Mouse (Mus musculus) spleen, postnatal 10 days (tissue): ENCODE data around the gene Mgl2.

ENCODE experiments used
- DNase-seq, 2 experiments: peaks; one replicate each; pipeline ENCODE4 v3.0.0; 2021 to 2022; ENCODE audit warnings: low spot score in 2 of 2

Gene Mgl2

GRCm38 (mm10) chr11:70170291-70170690 lies 40.2 kb downstream of the Mgl2 start:
- DNase-seq: no peak

DNA sequence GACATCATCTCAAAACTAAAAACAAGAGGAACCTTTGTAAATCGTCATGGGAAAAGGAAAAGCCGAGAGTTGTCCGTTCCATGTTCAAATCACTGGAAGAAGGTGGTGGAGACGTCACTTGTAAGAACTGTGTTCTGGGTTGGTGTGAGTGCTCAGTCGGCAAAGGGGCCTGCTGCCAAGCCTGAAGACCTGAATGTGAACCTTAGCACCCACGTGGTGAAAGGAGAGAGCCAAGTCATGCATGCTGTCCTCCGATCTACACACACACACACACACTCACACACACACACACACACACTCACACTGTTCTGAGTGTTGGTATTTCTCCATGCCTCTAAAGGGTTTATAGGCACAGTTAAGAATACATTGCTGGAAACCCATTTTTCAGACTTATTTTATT lies 41.1 kb downstream of the Mgl2 start:
- no peak for DNase-seq

GRCm38 (mm10) chr11:70171847-70172246 lies 41.7 kb downstream of the Mgl2 start:
- peak; percentile 22 to 54 for DNase-seq

- DNase-seq: peak in 1 of 2 experiments; percentile 29
Measured at GRCm38 (mm10) chr11:70172298-70172697, 42.2 kb downstream of the Mgl2 start.

DNA sequence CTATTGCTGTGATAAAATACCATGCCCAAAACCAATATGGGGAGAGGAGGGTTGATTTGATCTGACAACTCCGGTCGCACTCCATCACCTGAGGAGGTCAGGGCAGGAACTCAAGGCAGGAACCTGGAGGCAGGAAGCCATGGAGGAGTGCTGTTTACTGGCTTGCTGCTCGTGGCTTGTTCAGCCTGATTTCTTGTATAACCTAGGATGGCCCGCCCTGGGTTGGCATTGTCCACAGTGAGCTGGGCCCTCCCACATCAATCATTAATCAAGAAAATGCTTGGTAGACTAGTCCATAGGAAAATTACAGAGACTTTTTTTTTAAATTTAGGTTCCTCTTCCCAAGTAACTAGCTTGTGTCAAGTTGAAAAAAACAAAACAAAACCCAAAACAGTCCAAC lies 44.4 kb downstream of the Mgl2 start:
- DNase-seq: no peak

DNA sequence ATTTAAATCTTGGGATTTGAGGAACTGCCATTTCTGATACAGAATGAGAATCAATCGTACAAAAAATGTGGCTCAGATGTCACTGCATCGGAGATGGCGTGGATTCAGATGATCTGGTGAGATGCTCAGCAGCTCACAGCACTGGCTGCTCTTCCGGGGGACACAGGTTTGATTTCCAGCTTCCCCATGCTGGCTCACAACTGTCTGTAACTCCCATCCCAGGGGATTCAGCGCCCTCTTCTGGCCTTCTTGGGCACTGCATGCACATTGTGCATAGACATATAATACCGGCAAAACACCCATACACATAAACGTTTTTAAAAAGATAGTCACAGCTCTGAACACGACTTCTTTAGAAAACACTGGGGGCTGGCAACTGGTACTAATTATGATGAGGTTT lies 47.5 kb downstream of the Mgl2 start:
- DNase-seq: peak; percentile 16 to 53

- DNase-seq: no peak
Measured at GRCm38 (mm10) chr11:70178311-70178710, 48.2 kb downstream of the Mgl2 start.

GRCm38 (mm10) chr11:70178756-70179155 lies 48.6 kb downstream of the Mgl2 start:
- DNase-seq: no peak

DNA sequence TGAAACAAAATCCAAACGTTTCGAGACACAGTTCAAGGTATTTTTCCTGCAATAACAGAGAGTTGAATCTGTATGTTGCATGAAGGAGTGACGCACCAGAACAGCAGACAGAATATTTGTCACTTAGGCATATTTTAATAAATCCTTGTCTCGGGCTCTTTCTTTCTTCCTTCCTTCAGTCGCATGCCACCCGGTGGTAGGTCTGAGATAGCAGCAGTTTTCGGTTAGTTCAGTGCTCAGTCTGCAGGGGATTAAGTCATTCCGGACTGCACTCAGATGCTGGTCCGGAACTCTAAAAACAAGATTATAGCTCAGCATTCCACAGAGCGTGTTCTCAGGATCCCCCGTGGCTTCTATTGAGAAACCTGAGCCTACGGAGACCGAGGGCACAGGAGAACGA lies 49.3 kb downstream of the Mgl2 start:
- peak in 1 of 2 experiments; percentile 26 for DNase-seq

DNA sequence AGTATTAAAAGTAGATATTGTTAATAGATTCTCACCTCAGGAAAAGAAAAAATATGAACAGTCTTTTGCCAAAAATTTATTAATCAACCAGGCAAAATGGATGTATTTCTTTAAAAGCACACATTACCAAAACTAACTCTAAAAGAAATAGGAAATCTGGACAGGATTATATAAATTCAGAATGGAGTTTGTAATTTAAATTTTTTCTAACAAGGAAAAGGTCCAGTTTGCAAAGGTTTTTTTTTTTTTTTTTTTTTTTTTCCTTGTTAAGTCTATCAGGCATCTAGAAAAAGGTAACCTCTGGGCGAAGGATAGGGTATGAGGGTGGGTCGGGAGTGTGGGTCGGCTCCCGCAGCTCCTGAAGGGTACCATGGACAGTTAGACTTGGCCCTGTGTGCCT lies 50.4 kb downstream of the Mgl2 start:
- DNase-seq: no peak

GRCm38 (mm10) chr11:70185120-70185519 lies 55.0 kb downstream of the Mgl2 start:
- DNase-seq: no peak
